Mouse (Mus musculus): ENCODE measurements at regions not wholly inside any gene's neighbourhood (a gene's known extent, or its start where the extent isn't known, plus 50 kb on each side); places are given as distances from the start of the nearest gene placed in this dataset.
A peak's percentile ranks its signal among the peaks of the same experiment; 100 is the strongest.

GRCm38 (mm10) chr9:101458947-101459627 is 207.5 kb upstream of the Ppp2r3a start:
- no peak for DNase-seq (ENCODE audit: low spot score in 2 of 2)

GRCm38 (mm10) chr9:101458306-101458946 is 206.8 kb upstream of the Ppp2r3a start:
- DNase-seq (ENCODE audit: low spot score in 2 of 2): no peak

- no peak for DNase-seq (ENCODE audit: low spot score in 2 of 2)
These were observed 194.7 kb upstream of the Ppp2r3a start for GRCm38 (mm10) chr9:101446316-101446715.

- DNase-seq (ENCODE audit: low spot score in 2 of 2): peak in 1 of 2 experiments; percentile 3
These were observed 194.2 kb upstream of the Ppp2r3a start for GRCm38 (mm10) chr9:101445764-101446163.

- DNase-seq (ENCODE audit: low spot score in 2 of 2): no peak
These were observed 193.7 kb upstream of the Ppp2r3a start for GRCm38 (mm10) chr9:101445293-101445692.

GRCm38 (mm10) chr9:101439856-101440255 is 188.3 kb upstream of the Ppp2r3a start:
- DNase-seq (ENCODE audit: low spot score in 2 of 2): no peak

GRCm38 (mm10) chr9:101438564-101439180 is 187.1 kb upstream of the Ppp2r3a start:
- DNase-seq (ENCODE audit: low spot score in 2 of 2): no peak

- no peak for DNase-seq (ENCODE audit: low spot score in 2 of 2)
These were observed 173.5 kb upstream of the Ppp2r3a start for GRCm38 (mm10) chr9:101424974-101425670.

GRCm38 (mm10) chr9:101423041-101423440 is 171.4 kb upstream of the Ppp2r3a start:
- no peak for DNase-seq (ENCODE audit: low spot score in 2 of 2)

GRCm38 (mm10) chr9:101422006-101422405 is 170.4 kb upstream of the Ppp2r3a start:
- DNase-seq (ENCODE audit: low spot score in 2 of 2): no peak

GRCm38 (mm10) chr9:101421136-101421535 is 169.5 kb upstream of the Ppp2r3a start:
- no peak for DNase-seq (ENCODE audit: low spot score in 2 of 2)

GRCm38 (mm10) chr9:101420181-101420580 is 168.6 kb upstream of the Ppp2r3a start:
- DNase-seq (ENCODE audit: low spot score in 2 of 2): no peak

GRCm38 (mm10) chr9:101417660-101418059 is 166.1 kb upstream of the Ppp2r3a start:
- no peak for DNase-seq (ENCODE audit: low spot score in 2 of 2)

- DNase-seq (ENCODE audit: low spot score in 2 of 2): no peak
These were observed 164.7 kb upstream of the Ppp2r3a start for GRCm38 (mm10) chr9:101416321-101416720.

- DNase-seq (ENCODE audit: low spot score in 2 of 2): no peak
These were observed 161.6 kb upstream of the Ppp2r3a start for GRCm38 (mm10) chr9:101413071-101413633.

- DNase-seq (ENCODE audit: low spot score in 2 of 2): no peak
These were observed 160.4 kb upstream of the Ppp2r3a start for GRCm38 (mm10) chr9:101411951-101412350.

GRCm38 (mm10) chr9:101411532-101411880 is 159.9 kb upstream of the Ppp2r3a start:
- no peak for DNase-seq (ENCODE audit: low spot score in 2 of 2)

GRCm38 (mm10) chr9:101410783-101411531 is 159.4 kb upstream of the Ppp2r3a start:
- no peak for DNase-seq (ENCODE audit: low spot score in 2 of 2)

- no peak for DNase-seq (ENCODE audit: low spot score in 2 of 2)
These were observed 158.8 kb upstream of the Ppp2r3a start for GRCm38 (mm10) chr9:101410348-101410747.

- DNase-seq (ENCODE audit: low spot score in 2 of 2): no peak
These were observed 156.5 kb upstream of the Ppp2r3a start for GRCm38 (mm10) chr9:101408116-101408515.

- DNase-seq (ENCODE audit: low spot score in 2 of 2): no peak
These were observed 155.5 kb upstream of the Ppp2r3a start for GRCm38 (mm10) chr9:101407141-101407540.

Measured in adrenal gland, adult 18-20 months (tissue).